Mouse (Mus musculus) T-cell, adult 2 months (primary cell): ENCODE measurements around the gene Gm5799.
"Not testable (repeated sequence)": the region's sequence is repeated elsewhere in the genome, so short reads cannot be mapped to it uniquely, and the experiment has no call there.

Experiments used
- DNase-seq: peaks from one replicate; pipeline ENCODE4 v3.0.0; 2022; ENCODE audit warnings: low spot score

The Gm5799 gene

DNA sequence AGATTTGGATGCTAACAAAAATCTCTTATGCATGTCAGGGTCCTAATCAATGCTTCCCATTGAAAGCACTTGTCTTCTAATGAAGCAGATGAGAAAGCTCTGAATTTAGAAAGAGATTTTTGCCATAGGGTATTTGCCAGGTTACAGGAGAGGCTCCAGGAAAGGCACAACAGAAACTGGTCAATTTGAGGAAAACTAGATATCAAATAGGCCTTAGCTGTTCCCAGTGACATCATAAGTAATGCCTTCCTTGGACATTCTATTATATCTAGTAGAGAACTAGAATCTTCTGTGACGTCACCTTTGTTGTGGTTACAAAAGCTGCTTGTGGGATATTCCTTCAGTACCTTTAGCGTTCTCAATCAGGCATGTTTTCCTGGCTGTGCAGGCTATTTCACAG lies at the start of gene Gm5799:
TSS of gene Gm5799 (plus strand) at position 301 of the 400 bp plus-strand sequence.
- not testable (repeated sequence) for DNase-seq

DNA sequence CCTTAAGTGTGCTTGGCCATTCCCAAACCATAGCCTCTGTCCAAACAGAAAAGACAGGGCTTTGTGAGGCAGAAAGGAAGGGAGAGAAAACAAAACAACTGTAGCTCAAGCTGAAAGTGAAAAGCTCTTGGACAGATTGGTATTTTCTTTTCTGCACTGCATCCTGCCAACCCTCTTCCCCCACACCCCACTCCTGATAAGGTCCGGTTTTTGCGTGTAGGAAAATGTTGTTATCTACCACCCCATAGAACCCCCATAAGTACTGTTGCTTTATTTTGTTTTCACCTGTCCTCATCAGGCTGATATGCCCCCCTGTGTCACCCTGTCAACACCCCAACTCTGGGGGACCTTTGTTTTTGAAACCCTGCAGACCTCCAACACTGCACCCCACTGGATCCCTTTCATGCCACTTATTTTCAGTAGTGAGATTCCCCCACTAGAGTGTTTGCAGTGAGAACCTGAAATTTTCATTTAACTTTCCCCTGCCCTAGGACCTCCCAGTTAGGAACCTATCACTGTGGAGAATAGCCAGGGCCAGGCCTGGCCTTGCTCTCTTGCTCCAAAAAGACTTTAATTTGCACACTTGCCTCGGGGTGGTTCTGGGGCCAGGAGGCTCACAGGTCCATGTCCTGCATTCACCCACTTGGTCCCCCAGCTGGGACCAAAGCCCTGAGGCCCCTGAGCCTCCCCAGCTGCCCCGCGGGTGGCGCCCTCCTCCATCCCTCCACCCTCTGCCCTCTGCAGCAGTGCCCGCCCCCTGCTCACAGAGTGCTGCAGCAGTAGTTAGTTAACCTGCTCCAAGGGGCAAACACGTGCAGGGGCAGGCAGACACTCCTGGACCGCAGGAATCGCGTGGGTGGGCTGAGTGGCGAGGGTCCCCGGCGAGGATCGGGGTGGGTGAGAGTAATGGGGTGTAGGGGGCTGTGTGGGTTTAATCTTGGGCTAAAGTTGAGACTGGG lies 12.0 kb upstream of the Gm5799 start:
- not testable (repeated sequence) for DNase-seq

DNA sequence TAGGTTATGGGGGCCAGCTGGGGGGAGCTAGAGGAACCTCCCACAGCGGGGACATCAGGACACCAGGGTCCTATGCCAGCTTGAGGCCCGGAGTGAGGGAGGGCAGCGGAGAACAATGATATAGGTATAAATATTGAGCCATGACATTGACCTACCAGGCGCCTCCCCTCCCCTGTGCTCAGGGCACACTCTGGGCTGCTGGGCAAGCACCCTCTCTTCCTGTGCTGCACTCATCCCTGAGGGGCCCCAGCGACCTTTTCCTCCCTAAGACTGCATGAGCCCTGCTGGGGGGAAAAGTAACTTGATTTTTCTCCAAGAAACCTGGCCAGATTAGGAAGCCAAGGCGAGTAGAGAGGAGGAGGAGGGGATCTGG lies 11.4 kb upstream of the Gm5799 start:
- not testable (repeated sequence) for DNase-seq

DNA sequence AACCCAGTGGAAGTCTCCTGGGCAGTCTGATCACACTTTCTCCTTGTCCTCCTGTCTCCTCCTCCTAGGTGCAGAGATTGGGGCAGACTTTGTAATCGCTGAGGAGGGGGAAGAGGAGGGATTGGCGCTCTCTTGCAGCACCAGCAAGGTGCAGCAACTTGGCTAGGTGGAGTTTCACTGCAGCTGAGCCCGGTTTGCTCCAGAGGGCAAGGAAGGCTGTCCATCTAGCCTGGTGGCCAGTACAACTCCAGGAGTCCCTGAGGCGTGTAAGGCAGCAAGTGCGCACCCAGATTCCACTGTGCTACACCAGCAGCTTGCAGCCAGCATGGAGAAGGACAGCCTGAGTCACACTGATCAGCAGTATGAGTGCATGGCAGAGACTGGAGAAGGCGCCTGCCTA lies 11.0 kb upstream of the Gm5799 start:
- DNase-seq: not testable (repeated sequence)

DNA sequence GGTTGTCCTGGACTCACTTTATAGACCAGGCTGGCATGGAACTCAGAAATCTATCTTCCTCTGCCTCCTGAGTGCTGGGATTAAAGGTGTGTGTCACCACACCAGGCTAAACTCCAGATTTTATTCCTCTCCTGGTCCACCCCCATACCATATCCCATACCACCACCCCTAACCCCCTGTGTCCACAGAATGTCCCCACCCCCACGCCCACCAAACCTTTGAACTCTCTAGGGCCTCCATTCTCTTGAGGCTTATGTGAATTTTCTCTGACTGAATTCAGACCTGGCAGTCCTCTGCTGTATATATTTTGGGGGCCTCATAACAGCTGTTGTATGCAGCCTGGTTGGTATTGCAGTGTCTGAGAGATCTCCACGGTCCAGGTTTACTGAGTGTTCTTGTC lies 5.2 kb upstream of the Gm5799 start:
- not testable (repeated sequence) for DNase-seq

DNA sequence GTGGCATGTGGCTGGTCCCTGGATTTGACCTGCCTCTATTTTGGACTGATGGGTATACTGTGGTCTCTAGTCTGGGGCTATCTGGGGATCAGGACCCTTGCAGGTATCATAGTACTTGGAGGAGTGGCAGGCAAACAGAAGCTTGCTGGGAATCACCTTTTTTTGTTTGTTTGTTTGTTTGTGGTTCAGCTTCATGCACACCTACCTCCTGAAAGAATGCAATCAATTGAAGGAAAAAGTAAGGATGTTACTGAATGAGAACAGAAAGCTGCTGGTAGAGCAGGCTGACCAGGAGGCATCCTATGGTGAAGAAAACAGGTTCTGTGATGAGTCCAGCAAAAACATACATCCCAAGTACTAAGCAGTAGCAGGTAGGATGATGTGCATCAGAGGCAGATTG lies 2.9 kb downstream of the Gm5799 start:
- DNase-seq: not testable (repeated sequence)

DNA sequence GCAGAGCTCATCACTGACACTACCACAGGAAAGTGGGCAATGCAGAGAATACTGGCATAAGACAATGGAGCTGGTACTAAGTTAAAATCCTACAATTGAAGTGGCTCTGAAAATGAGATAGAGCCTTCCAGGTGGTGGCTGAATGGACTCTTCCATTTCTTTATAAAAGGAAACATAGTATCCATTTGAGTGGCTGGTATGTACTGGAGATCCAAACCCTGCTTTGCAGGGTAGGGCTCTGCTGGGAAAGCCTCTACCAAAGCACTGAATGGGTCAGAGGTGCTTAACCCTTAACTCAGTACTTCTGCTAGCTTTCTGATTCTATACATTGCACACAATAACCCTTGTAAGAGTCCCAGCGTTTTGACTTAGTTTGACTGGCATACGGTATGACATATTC lies 8.9 kb downstream of the Gm5799 start:
- not testable (repeated sequence) for DNase-seq

DNA sequence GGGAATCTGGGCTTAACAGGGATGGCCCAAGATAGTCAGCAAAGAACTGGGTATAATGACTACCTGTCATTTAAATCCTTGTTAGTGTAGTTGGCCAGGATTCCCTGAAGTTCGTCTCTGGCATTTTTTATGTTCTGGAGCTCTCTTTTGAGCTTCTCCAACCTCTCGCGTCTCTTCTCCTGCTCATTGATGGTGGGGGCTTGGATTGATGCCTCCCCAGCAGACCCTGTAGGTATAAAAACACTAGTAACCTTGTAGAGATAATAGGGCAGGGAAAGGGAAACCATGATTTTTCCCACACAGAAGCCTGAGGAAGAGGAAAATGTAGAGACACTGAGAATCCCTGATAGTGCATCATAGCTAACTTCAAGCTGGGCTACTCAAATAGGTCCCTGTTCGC lies 34.6 kb downstream of the Gm5799 start:
- DNase-seq: not testable (repeated sequence)

DNA sequence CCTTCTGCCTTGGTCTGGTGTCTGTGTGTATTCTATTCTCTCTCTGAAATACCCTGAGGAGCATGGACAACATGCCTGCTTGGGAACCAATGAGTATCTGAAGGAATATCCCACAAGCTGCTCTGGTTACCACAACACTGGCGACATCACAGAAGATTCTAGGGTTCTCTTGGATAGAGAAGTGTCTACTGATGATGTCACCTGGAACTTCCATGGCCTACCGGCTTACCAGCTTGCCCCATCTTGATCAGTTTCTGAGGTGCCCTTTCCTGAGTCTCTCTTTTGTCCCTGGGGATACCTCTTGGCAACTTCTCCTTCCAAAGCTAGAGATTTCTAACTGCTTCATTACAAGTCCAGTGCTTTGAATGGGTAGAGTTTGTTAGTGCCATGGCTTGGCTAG lies 35.7 kb downstream of the Gm5799 start, which contains the start of gene Gm17654:
TSS of gene Gm17654 (minus strand) at position 101 of the 400 bp plus-strand sequence.
- not testable (repeated sequence) for DNase-seq
